Mouse (Mus musculus) adrenal gland, adult (tissue): ENCODE results near the gene Smg6.

ENCODE experiments used
- DNase-seq, 2 experiments: peaks; one replicate each; pipeline ENCODE4 v3.0.0; 2022 to 2023; ENCODE audit warnings: low spot score in 1 of 2; ENCODE audit not compliant: inconsistent age in 2 of 2

Gene Smg6

DNA sequence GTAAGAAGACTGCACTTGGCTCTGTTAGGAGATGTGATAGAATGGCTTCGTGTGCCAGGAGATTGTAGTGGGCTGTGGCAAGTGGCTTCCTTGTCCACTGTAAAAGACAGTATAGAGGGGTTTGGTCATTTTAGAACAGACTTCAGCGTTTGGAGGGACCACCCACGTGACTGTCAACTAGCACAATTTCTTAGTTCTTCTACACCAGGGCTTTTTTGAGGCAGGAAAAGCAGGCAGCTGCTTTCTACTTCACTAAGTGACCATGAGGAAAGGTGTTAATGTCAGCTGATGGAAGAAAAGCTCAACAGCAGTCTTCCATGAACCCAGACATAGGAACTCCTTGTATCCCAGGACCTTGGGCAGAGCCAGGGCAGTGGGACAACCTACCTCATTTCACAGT, 121.0 kb downstream of the Smg6 start:
- DNase-seq: peak in 1 of 2 experiments; percentile 44

DNA sequence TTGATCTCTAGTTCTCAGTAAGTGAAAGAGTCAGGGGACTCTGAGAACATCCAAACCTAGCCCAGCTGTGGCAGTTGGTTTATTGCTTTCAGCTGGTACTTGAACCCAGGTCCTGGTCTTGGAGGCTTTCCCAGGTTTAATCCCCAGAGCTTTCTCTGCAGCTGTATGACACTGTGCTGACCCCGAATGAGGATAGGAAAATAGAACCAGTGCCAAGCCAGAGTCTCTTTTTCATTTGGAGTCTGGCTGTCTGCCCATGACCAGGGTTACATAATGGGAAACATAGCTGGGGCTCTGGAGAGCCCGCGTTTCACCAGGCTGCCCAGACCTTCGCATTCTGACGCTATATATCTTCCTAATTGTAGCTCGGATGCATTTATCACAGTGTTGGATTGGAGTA, 121.4 kb downstream of the Smg6 start:
- DNase-seq: peak; percentile 93 to 98

DNA sequence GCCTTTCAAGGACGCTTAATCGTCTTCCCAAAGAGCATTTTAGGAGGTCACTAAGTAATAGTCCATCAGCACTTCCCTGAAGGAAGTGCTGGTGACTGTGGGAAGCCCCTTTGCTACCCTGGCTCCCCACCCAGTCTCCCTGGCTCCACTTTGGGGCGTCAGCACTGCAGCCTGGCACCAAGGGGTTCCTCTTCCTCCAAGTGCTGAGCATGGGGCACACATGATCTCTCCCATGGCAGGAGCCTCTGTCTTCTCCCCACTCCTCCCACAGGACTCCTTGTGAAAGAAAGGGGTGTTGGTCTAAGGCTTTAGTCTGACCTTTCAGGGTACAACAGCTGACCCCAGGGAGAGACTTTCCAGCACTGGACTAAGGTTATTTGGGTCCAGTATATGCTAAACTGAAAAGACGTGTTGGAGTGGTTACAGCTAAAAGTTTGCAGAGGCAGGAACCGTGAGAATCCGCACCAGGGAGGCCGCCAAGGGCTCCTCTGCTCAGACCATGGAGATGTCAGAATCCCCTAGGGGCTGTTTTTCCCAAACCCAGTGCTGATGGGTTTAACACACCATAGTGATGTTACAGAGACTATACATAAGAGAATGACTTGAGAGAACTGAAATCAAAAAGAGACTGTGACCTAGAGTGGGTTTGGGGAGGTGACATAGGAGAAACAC, 122.2 kb downstream of the Smg6 start:
- peak; percentile 38 to 73 for DNase-seq

DNA sequence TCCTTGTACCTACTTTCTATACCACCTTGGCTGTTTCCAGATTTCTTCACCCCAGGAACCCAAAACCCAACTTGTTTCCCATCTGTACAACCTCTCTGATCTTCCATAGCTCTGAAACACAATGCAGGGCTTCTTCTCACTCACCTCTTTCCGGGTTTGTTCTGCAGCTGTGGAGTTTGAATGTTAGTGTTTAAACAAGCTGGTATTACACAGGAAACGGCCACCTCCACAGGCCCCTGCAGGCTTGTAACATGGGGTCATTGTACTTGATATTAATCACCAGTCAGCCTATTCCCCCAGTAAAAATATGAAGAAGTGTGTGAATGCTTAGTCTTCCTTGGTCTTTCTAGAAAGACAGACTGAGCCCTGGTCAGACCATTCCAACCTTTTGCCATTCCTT, 123.5 kb downstream of the Smg6 start:
- no peak for DNase-seq

DNA sequence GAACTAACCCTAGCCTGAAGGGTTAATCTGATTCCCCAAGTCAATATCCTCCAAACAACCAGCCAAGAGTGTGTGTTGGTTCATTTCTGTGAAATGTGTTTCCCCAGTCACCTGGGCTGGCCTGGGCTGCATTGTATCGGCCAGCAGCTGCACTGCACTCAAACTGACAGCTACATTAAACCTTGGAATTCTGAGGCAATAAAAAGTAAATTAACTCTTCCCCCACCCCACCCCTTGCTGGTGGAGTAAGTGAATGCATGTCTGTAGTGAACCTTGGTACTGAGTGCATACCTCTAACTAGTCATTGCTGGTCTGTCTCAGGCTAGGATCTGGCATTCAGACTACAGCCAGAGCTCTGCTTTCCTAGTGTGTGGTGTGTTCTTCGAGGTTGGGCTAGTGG, 124.2 kb downstream of the Smg6 start:
- DNase-seq: no peak

DNA sequence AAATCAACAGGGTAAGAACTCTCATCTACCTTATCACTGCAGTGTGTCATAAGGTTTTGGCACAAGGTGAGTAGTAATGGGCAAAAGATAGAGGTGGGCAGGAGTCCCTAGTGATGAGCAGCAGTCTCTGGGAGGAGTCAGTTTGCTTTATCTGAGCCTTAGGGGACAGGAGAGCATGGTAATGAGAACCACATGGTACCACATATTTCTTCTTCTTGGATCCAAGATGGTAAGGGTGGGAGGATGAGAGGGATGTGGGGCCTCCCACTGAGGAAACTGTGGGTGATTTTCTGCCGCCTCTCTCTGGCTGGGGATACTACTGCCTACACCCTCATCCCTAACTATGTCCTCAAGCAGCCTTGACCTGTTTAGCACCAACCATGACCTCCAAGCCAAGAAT, 125.6 kb downstream of the Smg6 start:
- peak in 1 of 2 experiments; percentile 35 for DNase-seq

DNA sequence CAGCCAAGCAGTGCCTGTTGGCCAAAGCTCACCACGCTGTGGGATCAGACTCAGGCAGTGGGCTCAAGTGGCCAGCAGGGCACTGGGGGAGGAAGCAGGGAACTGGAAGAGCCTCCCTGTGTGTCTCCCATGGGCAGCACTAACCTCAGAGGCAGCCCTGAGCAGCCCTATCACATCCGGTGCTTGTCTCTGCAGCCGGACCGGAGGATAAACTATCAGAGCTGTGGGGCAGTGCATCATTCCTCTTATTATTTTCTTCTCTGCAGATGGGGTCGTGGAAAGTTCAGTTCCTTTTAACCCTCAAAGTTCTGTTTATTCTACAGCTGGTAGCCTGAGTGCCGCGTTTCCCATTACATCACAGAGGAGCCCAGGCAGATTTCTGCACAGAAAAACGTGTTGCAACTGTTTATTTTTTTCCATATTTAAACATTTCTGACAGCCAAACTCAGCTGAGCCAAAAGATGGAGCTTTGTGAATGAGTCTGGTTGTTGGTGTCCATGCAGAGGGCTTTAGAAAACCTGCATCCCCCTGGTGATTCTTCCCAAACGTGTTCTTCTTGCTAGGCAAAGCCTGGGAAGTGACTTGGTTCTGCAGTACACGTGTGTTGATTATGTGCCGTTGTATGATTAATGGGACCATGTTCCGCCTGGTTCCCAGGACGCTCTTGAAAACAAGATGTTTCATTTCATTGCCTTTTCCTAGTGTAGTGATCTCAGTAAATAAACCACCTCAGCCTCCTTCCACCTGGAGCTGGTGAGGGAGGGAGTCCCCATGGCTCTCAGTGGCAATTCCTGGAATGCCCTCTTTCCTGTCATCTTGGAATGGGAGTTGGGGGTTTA, 126.3 kb downstream of the Smg6 start:
- peak; percentile 47 to 72 for DNase-seq

DNA sequence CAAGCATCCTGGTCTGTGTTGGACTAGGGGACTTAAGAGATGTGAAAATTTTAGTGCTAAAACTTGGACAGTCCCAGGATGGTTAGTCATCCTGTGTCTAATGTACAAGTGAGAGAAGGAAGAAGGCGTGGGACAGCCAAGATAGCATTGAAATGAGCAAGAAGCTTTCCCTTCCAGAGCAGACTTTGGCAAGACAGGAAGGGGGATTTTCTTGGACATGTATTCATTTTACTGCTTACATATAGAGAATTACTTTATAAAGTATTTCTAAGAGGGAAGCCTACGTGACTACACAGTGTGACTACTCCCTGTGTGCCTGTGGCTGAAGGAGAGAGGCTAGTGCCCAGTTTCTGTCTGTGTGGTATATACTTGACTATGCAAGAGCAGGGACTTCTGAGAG, 127.4 kb downstream of the Smg6 start:
- DNase-seq: no peak

DNA sequence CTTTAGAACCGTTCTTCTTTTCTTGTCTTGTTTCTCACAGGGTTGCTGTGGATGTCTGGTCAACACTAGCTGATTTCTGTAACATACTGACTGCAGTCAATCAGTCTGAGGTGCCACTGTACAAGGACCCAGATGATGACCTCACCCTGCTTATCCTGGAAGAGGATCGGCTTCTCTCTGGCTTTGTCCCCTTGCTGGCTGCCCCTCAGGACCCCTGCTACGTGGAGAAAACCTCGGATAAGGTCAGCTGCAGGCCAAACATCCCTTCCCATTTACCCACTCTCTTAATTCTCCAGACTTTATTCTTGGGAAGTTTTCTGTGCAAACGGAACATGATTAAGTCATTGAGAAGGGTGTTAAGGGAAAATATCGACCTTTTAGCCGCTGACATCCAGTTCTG, 128.1 kb downstream of the Smg6 start:
- DNase-seq: no peak

DNA sequence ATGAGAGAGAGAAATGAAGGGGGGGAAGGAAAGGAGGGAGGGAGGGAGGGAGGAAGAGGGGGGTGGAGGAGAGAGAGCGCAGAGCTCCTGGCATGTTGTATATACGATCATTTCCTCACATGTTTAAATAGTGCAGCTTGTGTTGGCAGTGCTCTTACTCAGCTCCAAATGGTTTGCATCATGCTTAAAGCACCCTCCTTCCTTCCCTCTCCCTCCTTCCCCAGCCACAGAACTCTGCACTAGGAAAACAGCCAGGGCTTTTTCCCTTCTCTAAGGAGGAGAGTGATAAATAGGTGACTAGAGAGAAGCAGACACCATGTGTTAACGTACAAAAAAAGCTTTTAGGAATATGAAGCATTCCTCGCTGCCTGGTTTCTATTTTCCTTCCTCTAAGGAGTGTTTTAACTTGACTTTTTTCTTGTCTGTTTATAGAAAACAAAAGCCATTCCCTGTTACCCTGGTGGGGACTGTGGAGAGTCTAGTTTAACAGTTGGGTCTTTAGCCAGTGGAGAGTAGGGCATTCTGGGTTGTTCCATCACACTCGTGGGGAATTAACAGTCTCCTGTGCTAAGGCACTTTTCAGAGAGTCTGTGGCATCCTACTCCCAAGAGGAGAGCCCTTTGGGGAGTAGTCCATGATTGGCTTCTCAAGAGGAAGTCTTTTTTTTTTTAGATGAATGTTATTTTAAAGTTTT, 128.7 kb downstream of the Smg6 start:
- DNase-seq: no peak

DNA sequence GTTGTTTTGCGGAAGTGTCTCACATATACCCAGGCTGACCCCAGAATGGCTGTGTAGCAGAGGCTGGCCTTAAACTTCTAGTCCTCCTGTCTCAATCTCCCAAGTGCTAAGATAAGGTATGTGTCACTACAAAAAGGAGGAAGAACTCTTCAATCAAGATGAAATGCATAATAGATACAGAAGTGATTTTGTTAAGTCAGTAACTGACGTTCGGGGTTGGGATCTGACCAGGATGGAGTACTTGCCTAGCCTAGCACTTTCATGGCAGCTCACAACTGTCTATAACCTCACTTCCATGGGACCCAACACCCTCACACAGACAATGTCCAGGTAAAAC, 129.2 kb downstream of the Smg6 start:
- DNase-seq: no peak

DNA sequence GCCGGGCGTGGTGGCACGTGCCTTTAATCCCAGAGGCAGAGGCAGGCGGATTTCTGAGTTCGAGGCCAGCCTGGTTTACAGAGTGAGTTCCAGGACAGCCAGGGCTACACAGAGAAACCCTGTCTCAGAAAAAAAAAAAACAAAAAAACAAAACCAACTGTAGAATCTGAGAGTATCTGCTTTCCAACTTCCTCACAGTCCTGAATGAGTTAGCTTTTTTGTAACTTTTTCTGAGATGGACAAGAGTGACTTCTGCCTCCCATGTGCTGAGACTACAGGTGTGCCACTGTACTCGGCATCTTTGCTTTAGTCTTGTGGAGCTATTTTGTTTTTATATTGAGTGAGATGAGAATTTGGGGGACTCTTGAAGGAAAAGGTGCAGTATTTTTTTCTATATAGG, 137.0 kb downstream of the Smg6 start:
- DNase-seq: no peak

DNA sequence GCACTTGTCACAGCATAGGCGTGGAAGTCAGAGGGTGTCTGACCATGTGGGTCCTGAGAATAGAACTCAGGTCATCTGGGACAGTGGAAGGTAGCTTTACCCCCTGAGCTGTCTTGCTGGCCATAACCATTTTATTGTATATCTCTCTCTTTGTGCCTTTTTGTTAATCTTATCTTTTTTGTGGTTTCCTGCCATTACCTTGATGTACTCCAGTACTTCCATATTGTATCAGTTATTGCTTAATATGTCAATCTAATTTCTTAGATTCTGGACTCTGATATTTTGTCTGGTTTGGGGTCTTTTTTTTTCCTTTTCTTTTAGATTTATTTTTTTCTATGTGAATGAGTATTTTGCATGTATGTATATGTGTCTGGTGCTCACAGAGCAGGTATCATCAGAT, 138.6 kb downstream of the Smg6 start:
- DNase-seq: no peak

DNA sequence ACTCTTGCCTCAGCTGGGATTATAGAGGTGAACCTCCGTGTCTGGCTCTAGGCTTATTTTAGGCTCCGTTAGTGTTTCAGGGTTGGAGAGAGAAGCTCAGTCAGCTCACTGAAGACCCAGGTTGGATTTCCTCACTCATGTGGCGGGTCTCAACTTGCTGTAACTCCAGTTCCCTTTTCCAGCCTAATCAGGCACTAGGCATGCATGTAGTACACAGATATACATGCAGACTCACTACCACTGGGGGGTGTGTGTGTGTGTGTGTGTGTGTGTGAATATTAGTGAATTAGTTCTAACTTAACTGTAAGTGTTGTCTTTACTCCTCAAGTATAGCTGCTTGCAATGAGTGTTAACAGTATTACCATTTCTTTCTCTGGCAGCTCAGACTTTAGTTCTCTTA, 145.7 kb downstream of the Smg6 start:
- DNase-seq: no peak

DNA sequence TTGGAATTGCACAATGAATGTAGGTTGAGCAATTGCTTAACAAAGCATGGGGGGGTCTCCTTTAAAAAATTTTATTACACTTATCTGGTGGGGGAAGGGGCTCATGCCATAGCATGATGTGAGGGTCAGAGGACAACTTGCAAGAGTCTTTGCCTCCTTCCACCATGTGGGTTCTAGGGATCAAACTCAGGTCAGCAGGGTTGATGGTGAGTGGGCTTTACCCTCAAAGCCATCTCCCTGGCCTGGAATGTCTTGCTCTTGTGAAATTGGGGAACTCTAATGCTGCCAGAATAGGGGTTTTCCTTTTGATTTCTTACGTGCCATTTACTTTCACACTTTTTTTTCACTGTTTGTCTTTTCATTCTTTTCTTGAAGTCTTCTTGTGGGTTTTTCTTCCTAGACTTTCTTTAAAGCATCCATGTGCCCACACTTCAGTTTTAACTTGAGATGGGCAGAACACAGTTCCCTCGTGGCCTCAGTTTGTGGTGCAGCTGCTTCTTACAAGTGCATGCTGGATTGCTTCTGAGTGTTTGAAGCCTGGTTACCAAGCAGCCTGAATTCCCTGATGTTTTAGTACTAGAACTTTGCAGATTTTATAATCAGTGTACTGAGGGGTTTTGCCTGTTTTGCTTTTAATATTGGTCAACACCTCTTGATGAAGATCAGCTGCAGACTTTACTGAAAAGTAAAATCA, 147.5 kb downstream of the Smg6 start:
- peak in 1 of 2 experiments; percentile 36 for DNase-seq

DNA sequence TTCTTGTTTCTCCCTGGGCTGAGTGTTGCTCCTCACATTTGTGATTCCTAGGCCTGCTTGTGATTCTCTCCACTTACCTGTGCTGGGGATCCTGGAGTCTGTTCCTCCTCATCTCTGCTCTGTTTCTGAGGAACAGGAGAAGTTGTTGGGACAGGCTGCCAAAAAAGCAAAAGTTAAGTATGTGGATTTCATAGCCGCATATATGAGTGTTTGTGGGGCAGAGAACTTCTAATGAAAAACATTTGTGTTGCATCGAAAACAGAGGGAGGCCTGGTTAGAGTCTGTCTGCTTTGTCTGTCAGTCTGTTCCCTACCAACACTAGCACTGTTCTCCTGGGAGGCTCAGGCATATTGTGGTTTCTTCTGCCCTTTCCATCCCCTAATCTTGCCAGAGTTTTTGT, 148.1 kb downstream of the Smg6 start:
- no peak for DNase-seq

DNA sequence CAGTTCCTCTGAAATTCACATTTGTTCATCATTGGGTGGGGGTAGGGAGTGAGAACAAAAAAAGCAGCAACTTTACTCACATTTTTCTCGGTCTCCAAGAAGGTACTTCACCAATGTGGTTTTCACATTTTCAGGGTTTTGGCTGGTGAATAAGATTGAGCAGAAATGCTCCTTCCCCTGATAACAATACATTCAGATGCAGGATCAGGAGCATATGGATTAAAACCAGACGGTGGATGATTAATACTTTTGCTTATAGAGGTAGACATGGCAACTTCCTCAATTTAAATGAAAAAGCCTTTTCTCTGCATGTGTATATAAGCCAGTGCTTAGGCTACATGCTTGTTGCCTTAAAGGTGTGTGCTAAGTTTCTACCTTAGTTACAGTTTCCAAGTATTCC, 148.9 kb downstream of the Smg6 start:
- DNase-seq: no peak

DNA sequence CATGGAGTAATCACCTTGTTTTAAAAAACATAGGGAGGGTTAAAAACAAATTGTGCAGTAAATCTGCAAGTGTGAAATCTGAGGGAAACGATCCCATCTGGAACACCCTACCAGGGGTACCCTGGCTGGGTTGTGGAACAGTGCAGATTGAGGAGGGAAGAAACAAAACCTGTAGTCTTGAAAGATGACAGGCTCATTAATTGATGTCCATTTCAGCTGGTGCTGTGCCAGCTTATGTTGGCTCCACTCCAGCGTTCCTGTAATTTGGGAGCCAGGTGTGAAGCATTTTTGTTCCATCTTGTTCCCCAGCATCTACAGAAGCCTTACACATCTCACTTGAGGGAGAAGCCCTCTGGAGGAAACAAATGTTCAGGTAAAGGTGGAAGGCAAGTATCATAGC, 153.0 kb downstream of the Smg6 start:
- DNase-seq: no peak

DNA sequence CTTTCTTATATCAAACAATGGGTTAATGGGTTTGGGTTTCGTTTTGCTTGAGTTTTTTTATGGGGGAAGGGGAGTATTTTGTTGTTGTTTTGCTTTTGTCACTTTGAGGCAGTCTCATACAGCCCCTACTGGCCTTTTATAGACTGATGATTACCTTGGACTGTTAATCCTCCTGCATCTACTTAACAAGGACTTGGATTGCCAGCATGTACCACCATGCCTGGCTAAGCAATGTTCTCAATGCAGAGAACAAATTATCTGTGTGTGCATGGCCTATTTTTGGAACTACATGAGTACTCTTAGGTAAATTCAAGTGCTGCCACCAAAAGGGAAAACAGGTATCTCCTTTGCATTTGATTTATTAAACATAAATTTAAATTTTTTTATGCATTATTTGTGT, 157.4 kb downstream of the Smg6 start:
- DNase-seq: no peak

DNA sequence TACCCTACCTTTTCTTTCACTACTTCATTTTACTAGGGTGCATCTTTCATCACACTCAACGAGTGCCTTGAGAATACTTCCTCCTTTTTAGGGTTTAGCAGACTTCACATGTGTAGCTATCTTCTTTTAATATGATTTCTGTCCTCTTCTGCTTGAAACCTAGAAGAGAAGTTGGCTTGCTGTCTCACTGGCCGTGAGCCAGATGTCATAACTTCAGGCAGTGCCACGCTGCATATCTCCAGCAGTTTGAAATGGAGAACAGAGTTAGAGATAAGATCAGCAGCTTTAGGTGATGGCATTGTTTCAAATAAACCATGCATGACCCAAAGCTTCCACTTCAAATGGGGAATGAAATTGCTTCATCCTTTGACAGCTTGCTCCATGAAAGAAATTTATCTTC, 166.5 kb downstream of the Smg6 start:
- peak; percentile 23 to 71 for DNase-seq

DNA sequence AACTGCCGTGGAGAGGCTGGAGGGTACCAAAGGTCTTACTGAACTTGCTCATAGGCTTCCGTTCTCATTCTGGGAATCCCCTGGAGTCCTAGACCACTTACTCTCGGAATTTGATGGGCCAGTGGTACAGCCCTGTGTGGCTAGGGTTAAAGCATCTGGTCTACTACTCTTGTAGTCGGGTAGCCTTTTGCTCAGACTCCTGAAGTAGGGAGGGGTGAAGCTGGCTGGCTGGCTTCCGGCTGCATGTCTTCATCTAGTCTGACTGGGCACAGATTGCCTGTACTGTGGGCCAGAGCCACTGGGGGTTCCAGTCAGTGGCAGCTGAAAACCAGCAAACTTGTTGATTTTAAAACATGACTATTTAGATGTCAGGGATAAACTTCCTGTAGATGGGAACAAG, 167.0 kb downstream of the Smg6 start:
- DNase-seq: peak in 1 of 2 experiments; percentile 45

DNA sequence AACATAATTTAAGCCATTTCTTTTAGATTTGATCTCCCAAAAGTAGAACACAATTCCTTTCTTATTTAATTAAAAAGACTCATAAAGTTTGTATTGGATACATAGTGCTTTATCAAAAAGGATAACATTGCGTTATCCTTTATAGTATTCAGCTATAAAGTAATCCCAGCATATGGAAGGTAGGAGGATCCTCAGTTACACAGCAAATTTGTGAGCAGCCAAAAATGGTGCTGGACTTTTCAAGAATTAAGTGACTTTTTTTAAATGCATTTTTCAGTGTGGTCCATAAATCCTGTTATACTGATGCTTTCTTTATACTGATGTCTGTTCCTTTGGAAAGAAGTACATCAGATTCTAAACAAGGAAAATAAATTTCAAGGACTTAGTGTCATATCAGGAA, 169.1 kb downstream of the Smg6 start:
- DNase-seq: no peak
